Mouse (Mus musculus): ENCODE data around the gene Esam.

DNA sequence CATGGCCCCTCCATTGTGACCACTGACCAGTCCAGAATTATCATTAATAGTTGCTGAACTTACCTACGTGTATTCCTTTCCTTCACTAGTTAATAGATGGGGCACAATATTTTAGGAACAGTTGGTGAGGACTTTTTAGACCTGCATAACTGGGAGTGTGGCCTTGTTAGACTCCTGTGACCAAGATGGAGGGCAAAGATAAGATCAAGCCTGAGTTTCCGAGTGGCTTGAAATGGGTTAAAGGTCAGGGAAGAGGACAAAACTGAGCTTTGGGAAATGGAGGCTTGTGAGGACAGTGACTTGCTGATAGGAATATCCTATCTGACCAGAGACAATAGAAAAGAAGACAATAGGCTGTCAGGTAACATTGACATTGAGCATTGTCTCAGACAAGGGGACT lies 2.4 kb upstream of the Esam start:
- TF ChIP-seq CTCF (IDR thresholded peaks at IDR 0.05; ENCODE audit: borderline replicate concordance, insufficient read depth, low read depth, low read length) (no peak), POLR2A (IDR thresholded peaks at IDR 0.05; ENCODE audit: borderline replicate concordance, insufficient read depth, low read length) (no peak)
